Mouse (Mus musculus) thymus, adult 2 months (tissue): Measurements from ENCODE around the gene Eml2. TPM values are rescaled to one million over a fixed set of nuclear protein-coding genes. Genes with fewer than 3 reads are reported as not detected.

ENCODE experiments used
- DNase-seq: peaks from one replicate; pipeline ENCODE4 v3.0.0; 2021
- H3K27ac ChIP-seq: fragments of 200-500 bp; 2 replicates; pipeline ENCODE4 v1.5.1; 2012; ENCODE audit warnings: low read length, control low read depth; ENCODE audit not compliant: control insufficient read depth, insufficient read depth
- H3K27me3 ChIP-seq: fragments of 200-500 bp; 2 replicates; pipeline ENCODE4 v1.6.1; 2012; ENCODE audit warnings: mild to moderate bottlenecking, low read length, moderate library complexity, mixed read lengths; ENCODE audit not compliant: control insufficient read depth, insufficient read depth
- H3K36me3 ChIP-seq: fragments of 200-500 bp; 2 replicates; pipeline ENCODE4 v1.6.1; 2012; ENCODE audit warnings: mild to moderate bottlenecking, low read length, moderate library complexity; ENCODE audit not compliant: control insufficient read depth, insufficient read depth
- H3K4me1 ChIP-seq: fragments of 200-500 bp; replicated peaks from 2 replicates; pipeline ENCODE4 v1.6.1; 2012; ENCODE audit warnings: low read length; ENCODE audit not compliant: control insufficient read depth, insufficient read depth
- H3K4me3 ChIP-seq: fragments of 200-500 bp; 2 replicates; pipeline ENCODE4 v1.5.1; 2012; ENCODE audit warnings: mild to moderate bottlenecking, low read length, control low read depth, moderate library complexity; ENCODE audit not compliant: control insufficient read depth, insufficient read depth
- CTCF ChIP-seq: fragments of 200-500 bp; IDR thresholded peaks from 2 replicates; pipeline ENCODE4 v1.5.1; 2012; ENCODE audit warnings: mild to moderate bottlenecking, control low read depth, low read length, moderate library complexity, borderline replicate concordance; ENCODE audit not compliant: control insufficient read depth, poor library complexity, insufficient read depth; ENCODE audit errors: extremely low read depth
- POLR2A ChIP-seq: fragments of 200-500 bp; IDR thresholded peaks from 2 replicates; pipeline ENCODE4 v1.6.1; 2012; ENCODE audit warnings: mild to moderate bottlenecking, low read length, control low read depth, moderate library complexity; ENCODE audit not compliant: control insufficient read depth, poor library complexity, insufficient read depth; ENCODE audit errors: extremely low read depth
- WGBS: fragments of 180-500 bp; shearing (Covaris S2); methylation state at CpG from one replicate; pipeline ENCODE4 v1.1.7; 2018; 5-methylcytosine and 5-hydroxymethylcytosine counted together
- polyA plus RNA-seq: library from polyadenylated mRNA; depleted of rRNA; stranded (reverse); fragments of >200 nt; gene quantifications from 2 replicates; pipeline ENCODE4 v1.2.3, GENCODE M21; 2012

Gene Eml2
- polyA plus RNA-seq, 1 experiment, result 40.3 TPM

DNA sequence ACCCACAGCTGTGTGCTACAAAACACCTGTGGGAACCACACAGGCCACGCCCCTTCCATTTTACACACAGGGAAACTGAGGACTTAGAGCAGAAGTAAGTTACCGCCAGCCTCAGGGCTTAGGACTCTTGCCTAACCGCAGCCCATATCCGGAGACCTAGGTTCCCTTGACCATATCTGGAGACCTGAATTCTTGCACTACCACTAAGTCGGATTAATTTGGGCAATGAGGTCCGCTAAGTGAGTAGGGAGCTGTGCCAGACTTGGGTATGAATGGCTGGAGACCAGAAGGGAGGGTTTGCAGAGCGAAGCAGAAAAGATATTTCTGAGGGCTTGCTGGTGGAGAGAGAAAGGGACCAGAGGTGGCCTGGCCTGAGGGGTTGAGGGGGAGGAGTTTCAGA is 38.1 kb downstream of the Eml2 start:
- DNase-seq, result no peak
- Histone ChIP-seq H3K36me3 (no peaks in the 10 kb centered on the region), H3K4me1 (peaks cover 11% of the 10 kb centered on the region; the same call in 1 of the 2 replicates), H3K27me3 (peaks cover 2% of the 10 kb centered on the region; the same call in 1 of the 2 replicates), H3K4me3 (no peak overlapping the region), H3K27ac (no peak overlapping the region)
- 18% methylated on average over 7 of the region's 7 CpGs for WGBS
- TF ChIP-seq CTCF (no peak), POLR2A (no peak)

GRCm38 (mm10) chr7:19214940-19215339 is 38.7 kb downstream of the Eml2 start:
- peaks cover 11% of the 10 kb centered on the region; the same call in 1 of the 2 replicates for H3K4me1 ChIP-seq
- no peak overlapping the region for H3K4me3 ChIP-seq
- no peak for TF ChIP-seq POLR2A
- TF ChIP-seq CTCF, result no peak
- WGBS, result 9% methylated on average over 9 of the region's 9 CpGs
- no peak for DNase-seq
- peaks cover 2% of the 10 kb centered on the region; the same call in 1 of the 2 replicates for H3K27me3 ChIP-seq
- no peak overlapping the region for H3K27ac ChIP-seq
- no peaks in the 10 kb centered on the region for H3K36me3 ChIP-seq

GRCm38 (mm10) chr7:19217492-19217891 is 41.3 kb downstream of the Eml2 start:
- 14% methylated on average over 5 of the region's 5 CpGs for WGBS

DNA sequence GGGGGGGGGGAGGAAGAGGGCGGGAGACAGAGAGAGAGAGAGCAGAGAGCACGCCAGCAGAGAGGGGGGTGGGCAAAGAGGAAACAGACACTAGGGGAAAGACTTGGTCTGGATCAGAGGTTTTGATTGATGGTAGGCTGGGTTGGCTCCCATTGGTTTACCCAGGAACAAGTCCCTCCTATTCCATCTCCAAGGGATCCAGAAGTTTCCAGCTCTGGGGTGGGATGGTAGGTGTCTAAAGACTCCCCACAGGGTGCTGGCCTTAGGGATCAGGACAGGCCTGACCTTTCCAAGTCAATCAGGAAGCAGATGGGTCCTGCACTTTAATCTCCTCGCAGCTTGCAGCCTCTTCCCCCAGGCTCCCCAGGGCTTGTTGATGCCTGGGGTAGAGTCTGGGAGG is 41.7 kb downstream of the Eml2 start:
- peaks cover 7% of the 10 kb centered on the region; the same call in 1 of the 2 replicates for H3K4me1 ChIP-seq
- no peak for DNase-seq
- 8% methylated on average over 2 of the region's 3 CpGs for WGBS
- TF ChIP-seq POLR2A (no peak), CTCF (no peak)
- H3K36me3 ChIP-seq, result no peaks in the 10 kb centered on the region
- H3K27ac ChIP-seq, result no peak overlapping the region
- no peaks in the 10 kb centered on the region; the same call in 1 of the 2 replicates for H3K27me3 ChIP-seq
- H3K4me3 ChIP-seq, result no peak overlapping the region

More at GRCm38 (mm10) chr7:19217492-19217891, 41.3 kb downstream of the Eml2 start:
- no peak overlapping the region for H3K27ac ChIP-seq
- no peak for DNase-seq
- H3K4me3 ChIP-seq, result no peak overlapping the region
- TF ChIP-seq POLR2A, result no peak
- TF ChIP-seq CTCF, result no peak
- no peaks in the 10 kb centered on the region for H3K36me3 ChIP-seq
- peaks cover under 1% of the 10 kb centered on the region; the same call in 1 of the 2 replicates for H3K27me3 ChIP-seq
- peaks cover 9% of the 10 kb centered on the region; the same call in 1 of the 2 replicates for H3K4me1 ChIP-seq

DNA sequence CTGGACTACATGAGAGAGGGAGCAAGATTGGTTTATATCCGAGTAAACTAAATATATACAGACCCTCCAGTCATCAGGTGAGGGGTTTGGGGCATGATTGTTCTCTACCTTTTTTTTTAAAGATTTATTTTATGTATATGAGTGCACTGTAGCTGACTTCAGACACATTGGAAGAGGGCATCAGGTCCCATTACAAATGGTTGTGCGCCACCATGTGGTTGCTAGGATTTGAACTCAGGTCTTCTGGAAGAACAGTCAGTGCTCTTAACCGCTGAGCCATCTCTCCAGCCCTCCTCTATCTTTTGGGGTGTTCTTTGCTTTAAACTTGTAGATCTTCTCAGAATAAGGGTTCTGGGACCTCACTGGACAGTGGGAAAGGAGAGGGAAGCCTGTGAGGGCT is 43.8 kb downstream of the Eml2 start:
- TF ChIP-seq CTCF (no peak), POLR2A (no peak)
- H3K36me3 ChIP-seq, result no peaks in the 10 kb centered on the region

GRCm38 (mm10) chr7:19222189-19222588 is 46.0 kb downstream of the Eml2 start:
- H3K27ac ChIP-seq, result no peak overlapping the region
- no peak for DNase-seq
- H3K4me3 ChIP-seq, result no peak overlapping the region
- 95% methylated on average over 16 of the region's 16 CpGs for WGBS
- H3K27me3 ChIP-seq, result no peaks in the 10 kb centered on the region
- no peaks in the 10 kb centered on the region for H3K36me3 ChIP-seq
- peaks cover 8% of the 10 kb centered on the region for H3K4me1 ChIP-seq
- no peak for TF ChIP-seq POLR2A
- TF ChIP-seq CTCF, result no peak

More for the DNA sequence above, 43.8 kb downstream of the Eml2 start:
- H3K27ac ChIP-seq, result no peak overlapping the region
- no peak overlapping the region for H3K4me3 ChIP-seq
- no peak for DNase-seq
- WGBS, result 90% methylated on average over 3 of the region's 3 CpGs
- 0 out of 2 replicates have a peak, but pooled peaks cover 2% of the 10 kb centered on the region for H3K4me1 ChIP-seq
- no peaks in the 10 kb centered on the region; the same call in 1 of the 2 replicates for H3K27me3 ChIP-seq

- H3K4me1 ChIP-seq, result peaks cover 8% of the 10 kb centered on the region
- no peak for DNase-seq
- no peak overlapping the region for H3K4me3 ChIP-seq
- WGBS, result 99% methylated on average over 14 of the region's 14 CpGs
- TF ChIP-seq CTCF (no peak), POLR2A (no peak)
- no peaks in the 10 kb centered on the region for H3K36me3 ChIP-seq
- H3K27me3 ChIP-seq, result no peaks in the 10 kb centered on the region
- no peak overlapping the region for H3K27ac ChIP-seq
Measured at GRCm38 (mm10) chr7:19222875-19223274, 46.7 kb downstream of the Eml2 start.
